Mouse (Mus musculus): ENCODE results near the gene Evc. TPM values are rescaled to one million over a fixed set of nuclear protein-coding genes. Genes with fewer than 3 reads are reported as not detected.

The Evc gene
- 10 to 100 TPM; 13.5 to 16.6 TPM for total RNA-seq (2021)
- long read RNA-seq, full-length matches to known transcripts, result 2 of 10 reads
- long read RNA-seq, partial matches to known transcripts, result 2 of 10 reads
- long read RNA-seq, other reads (novel, unspliced or antisense), result 6 of 10 reads

- peak in 1 of 2 experiments; percentile 58 for DNase-seq (ENCODE audit: low spot score in 2 of 2)
Observed at GRCm38 (mm10) chr5:37336485-37337105, at the start of gene Evc. Gene Evc (minus strand): TSS chr5:37336894.

DNA sequence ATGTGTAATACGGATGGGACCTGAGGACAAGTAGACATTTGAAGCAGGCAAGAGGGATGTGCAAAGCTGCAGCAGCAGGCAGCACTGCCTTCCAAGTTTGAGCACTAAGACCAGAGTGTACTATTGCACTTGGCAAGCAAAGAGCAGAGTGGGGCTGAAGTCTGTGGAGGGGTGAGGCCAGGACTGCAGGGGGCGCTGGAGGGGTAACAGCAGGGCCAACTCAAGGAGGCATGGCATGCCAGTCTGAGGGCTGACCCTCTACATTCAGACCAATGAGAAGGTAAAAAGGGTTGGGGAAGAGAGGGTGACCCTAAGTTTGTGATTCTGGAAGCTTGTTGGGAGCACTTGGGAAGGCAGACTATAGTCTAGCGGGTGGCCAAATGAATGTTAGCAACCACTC lies 46.9 kb upstream of the Evc start:
- no peak for DNase-seq (ENCODE audit: low spot score in 2 of 2)

- DNase-seq (ENCODE audit: low spot score in 2 of 2), result no peak
Observed at GRCm38 (mm10) chr5:37380641-37381040, 43.9 kb upstream of the Evc start.

GRCm38 (mm10) chr5:37377376-37377775 lies 40.7 kb upstream of the Evc start:
- DNase-seq (ENCODE audit: low spot score in 2 of 2), result no peak

GRCm38 (mm10) chr5:37368796-37369195 lies 32.1 kb upstream of the Evc start:
- DNase-seq (ENCODE audit: low spot score in 2 of 2), result no peak

DNA sequence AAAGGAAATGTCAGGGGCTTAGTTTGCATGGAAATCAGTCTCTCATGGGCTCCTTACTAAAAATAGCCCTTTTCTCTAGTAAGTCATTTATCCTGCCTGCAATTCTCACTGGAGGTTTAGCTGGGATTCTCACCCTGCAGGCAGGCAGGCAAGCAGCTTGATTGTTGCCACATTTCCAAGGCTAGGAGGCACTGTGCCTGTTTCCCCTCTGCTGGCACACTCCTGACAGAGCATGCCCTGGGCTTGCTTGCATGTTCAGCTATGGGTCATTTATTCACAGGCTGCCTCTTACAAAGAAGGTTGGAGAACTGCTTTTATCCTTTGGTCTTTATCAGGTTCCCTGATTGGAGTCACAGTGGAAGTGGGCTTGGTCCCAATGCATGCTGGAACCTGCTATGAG lies 29.1 kb upstream of the Evc start:
- no peak for DNase-seq (ENCODE audit: low spot score in 2 of 2)

- DNase-seq (ENCODE audit: low spot score in 2 of 2), result no peak
Observed at GRCm38 (mm10) chr5:37363284-37363683, 26.6 kb upstream of the Evc start.

- no peak for DNase-seq (ENCODE audit: low spot score in 2 of 2)
Observed at GRCm38 (mm10) chr5:37362618-37363017, 25.9 kb upstream of the Evc start.

DNA sequence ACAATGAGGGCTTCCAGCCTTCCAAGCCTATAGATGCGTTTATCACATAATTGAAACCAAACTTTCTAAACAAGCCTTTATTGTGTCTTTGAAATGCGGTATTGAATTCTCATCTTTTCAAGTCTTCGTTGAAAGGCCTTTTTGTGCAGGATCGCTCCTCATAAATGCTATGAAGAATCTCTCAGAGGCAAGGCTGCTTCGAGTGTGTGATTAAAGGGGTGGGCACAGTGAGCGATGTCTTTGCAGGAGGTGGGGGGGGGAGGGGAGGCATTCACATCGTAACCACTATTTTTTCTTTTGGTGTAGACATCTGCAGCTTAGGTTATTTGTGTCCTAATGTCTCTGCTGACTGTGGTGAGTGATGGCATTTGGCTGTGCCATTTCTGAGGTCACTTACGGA lies 19.3 kb upstream of the Evc start:
- DNase-seq (ENCODE audit: low spot score in 2 of 2), result no peak

DNA sequence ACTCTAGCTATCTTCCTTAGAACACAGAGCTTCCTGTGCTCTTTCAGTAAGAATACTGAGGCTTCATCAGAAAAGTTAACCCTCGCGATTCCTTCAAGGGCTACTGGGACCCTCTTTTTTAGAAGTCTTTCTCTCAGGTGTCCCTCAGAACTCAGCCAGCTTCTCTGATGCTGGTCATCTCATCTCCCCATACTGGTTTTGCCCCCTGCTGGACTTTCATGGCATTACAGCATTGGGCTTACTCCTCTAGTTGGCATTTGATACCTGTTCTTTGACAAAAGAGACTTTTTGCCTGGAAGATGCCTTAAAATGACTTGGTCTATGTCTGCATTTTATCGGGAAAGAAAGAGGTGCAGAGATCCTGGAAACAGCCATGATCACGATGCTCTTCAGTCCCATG lies 17.7 kb upstream of the Evc start:
- peak; percentile 27 to 67 for DNase-seq (ENCODE audit: low spot score in 2 of 2)

DNA sequence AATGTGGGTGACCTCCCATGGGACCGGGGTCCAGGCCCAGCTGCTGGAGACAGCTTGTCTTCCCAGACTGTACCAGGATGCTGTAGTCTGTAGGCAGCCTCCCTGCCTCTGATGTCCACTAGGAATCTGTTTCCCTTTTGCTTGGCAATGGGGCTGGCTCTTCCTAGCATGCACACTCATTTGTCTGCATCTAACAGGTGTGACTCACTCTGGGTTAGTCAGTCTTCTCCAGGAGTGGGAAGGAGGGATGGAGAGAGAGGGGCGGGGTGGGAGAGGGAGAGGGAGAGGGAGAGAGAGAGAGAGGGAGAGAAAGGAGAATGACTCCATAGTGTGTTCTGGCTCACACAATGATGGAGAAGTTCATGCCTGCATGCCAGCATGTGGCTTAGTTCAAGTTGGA lies 15.1 kb upstream of the Evc start:
- no peak for DNase-seq (ENCODE audit: low spot score in 2 of 2)

GRCm38 (mm10) chr5:37343962-37344361 lies 7.3 kb upstream of the Evc start:
- no peak for DNase-seq (ENCODE audit: low spot score in 2 of 2)

GRCm38 (mm10) chr5:37338288-37338687 lies 1.6 kb upstream of the Evc start, which contains the start of gene Evc2:
Gene Evc2 (plus strand): TSS chr5:37338499.
- DNase-seq (ENCODE audit: low spot score in 2 of 2), result peak; percentile 84 to 90

- no peak for DNase-seq (ENCODE audit: low spot score in 2 of 2)
Observed at GRCm38 (mm10) chr5:37337696-37338095, 1.0 kb upstream of the Evc start.

DNA sequence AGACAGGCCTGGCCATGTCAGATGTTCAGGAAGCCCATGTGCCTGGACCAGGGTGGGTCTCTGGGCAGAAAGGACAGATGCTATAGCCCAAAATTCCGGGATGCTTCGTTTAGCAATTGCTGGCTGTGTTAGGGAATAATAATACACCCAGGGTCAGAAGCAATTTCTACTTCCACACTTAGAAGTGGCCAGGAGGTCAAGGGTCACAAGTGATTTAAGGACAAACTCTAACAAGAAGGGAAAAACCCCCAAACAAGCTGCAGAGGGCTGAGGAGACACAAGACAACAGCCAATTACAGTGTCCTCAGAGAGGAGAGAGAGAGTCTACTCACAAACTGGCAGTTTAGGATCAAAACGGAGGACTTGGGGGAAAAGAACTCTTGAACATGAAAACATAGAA lies 1.6 kb downstream of the Evc start:
- no peak for DNase-seq (ENCODE audit: low spot score in 2 of 2)

GRCm38 (mm10) chr5:37332066-37332465 lies 4.6 kb downstream of the Evc start:
- no peak for DNase-seq (ENCODE audit: low spot score in 2 of 2)

DNA sequence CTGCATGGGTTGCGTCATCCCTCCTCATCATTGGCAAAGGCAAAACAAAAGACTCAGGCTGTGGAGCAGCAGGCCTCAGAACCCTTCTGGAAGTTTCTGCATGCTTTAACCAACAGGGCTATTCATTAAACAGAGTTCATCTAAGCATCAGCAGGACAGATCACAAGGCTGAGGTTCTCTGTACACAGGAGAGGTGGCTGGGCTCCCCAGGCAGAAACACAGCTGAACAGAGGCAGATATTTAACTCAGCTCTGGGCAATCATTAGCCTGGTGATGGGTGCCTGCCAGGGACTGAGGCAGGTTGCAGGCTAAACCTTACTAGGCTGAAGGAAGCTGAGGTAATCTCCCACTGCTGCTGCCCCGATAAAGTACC lies 5.6 kb downstream of the Evc start:
- DNase-seq (ENCODE audit: low spot score in 2 of 2), result no peak

DNA sequence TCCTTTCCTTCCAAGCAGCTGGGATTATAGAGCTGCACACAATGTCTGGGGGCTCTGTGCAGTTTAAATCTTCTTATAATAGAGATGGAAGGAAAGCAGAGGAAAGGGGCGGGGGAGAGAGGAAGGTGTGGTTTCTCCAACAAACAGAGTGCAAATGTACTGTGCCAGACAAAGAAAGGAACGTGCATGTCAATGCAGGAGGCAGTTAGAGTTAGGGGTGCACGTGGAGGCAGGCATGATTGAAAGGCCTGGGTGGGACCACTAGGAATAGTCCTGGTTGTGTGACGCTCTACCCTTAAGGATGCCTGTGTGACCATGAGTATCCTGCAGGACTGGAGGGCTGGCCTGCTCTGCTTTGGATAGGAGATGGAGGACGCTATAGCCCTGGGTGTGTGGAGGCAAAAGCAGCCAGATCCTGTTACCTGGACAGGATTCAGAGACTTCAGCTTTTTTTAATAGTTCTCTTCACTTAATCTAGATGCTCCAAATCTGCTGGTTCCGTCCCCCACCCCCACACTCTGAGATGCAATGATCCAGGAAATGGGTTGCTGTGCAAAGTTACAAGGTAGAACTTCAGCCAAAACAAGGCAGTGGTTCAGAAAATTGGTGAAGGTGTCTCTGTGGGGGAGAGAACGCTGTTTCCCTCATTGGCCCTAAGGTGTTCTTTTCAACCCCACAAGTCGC lies 6.1 kb downstream of the Evc start:
- DNase-seq (ENCODE audit: low spot score in 2 of 2), result no peak

GRCm38 (mm10) chr5:37326675-37327074 lies 10.0 kb downstream of the Evc start:
- no peak for DNase-seq (ENCODE audit: low spot score in 2 of 2)

DNA sequence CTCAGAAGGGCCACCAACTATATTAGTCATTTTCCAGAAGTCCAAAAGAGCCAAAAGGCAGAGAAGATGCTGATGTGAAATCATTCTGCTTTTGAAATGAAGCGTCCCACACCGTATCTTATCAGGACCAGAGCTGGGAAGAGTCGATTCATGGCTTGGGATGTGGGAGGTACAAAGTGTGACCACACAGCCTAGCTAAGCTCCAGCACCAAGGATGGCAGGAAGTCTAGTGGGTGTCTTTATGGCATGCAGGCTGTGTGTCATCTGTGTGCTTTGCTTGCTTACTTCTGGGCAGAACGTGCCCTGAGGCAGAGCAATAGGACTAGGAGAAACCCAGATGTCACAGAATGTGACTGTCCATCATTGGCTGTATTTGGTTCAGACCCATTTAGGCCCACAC lies 15.9 kb downstream of the Evc start:
- DNase-seq (ENCODE audit: low spot score in 2 of 2), result no peak

- DNase-seq (ENCODE audit: low spot score in 2 of 2), result peak; percentile 58 to 80
Observed at GRCm38 (mm10) chr5:37320174-37320573, 16.5 kb downstream of the Evc start.

- no peak for DNase-seq (ENCODE audit: low spot score in 2 of 2)
Observed at GRCm38 (mm10) chr5:37318715-37319114, 18.0 kb downstream of the Evc start.
